Mouse (Mus musculus): ENCODE data around the gene Sdk2. TPM values are rescaled to one million over a fixed set of nuclear protein-coding genes. Genes with fewer than 3 reads are reported as not detected.

The Sdk2 gene
- not detected for total RNA-seq (2023)

DNA sequence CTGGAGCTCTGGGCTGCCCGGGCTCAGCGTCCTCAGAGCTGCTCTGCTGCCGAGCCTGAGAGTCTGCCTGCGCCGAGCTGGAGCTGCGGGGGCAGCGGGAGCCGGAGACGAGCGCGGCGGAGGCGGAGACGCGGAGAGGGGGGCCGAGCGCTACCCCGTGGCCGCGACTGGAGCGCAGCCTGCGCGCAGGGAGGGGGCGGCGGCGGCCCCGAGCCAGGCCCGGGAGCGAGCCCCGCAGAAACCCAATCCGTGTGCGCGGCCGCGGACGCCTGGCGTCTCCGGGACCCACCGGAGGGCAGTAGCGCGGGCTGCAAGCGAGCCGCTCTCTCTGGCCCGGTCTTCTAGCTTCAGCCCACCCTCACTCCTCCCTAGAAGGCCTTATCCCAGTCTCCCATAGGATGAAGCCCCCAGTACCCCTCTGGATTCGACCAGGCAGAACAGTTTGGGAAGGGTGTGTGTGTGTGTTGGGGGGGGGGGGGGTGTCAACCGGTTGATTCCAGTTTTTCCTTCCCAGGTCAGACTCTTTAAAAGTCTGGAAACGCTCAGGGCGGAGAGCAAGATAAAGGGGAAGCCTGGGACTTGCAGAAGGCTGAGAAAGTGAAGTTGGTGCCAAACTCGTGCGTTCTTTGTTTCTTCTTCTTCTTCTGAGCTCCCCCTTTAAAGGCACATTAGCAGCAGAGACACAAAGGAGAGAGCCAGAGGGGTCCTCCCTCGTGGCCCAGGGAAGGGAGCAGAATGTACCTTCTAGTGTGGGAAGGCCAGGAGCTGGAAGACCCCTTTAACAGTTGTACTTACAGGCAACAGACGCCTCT is at the start of gene Sdk2:
Gene Sdk2, minus strand, starts transcription at position 96 of the 812 bp plus-strand sequence.

GRCm38 (mm10) chr11:113751484-113752084 is 315.3 kb downstream of the Sdk2 start, which contains the start of gene Cdc42ep4:
Cdc42ep4 (minus strand) TSS chr11:113751881.

